ENCODE assay signal across 7 mouse cellular contexts in the genomic region with DNA sequence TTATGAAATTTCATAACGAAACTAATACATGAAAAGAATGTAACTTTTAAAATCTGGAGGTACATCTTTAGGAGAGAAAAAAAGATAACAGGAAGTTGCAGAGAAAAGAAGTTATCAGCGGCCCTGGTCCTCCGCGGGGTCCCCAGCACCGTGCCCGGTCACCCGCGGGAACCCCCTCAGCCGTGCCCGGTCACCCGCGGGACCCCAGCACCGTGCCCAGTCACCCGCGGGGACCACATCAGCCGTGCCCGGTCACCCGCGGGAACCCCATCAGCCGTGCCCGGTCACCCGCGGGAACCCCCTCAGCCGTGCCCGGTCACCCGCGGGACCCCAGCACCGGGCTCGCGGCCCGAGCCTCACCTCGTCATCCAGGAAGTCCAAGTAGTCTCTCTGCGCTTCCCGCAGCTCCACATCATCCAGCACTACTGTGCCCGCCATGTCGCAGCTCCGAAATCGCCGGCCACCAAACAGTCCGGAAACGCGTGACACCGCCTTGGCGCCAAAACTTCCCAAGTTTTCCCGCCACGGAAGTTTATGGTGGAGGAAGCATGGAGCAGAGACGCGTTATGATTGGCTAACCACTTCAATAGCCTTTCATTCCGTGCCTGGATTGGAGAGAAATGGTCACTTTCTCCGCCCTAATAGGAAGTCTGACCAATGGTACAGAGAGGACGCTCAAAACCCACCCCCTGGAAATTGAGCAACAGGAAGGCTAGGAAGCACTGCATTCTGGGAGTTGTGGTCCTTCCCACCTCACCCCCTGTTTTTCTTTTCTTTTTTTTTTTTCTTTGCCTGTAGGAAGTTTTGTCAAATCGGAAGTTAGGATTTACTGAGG. TPM values are rescaled to one million over a fixed set of nuclear protein-coding genes. Genes with fewer than 3 reads are reported as not detected.
A peak's percentile ranks its signal among the peaks of the same experiment; 100 is the strongest.
DNase-seq lines count a peak whose midpoint lies in the region; ATAC-seq and TF ChIP-seq lines count a peak whose summit lies in the region.

A gene (minus strand): TSS at position 542 of the 835 bp plus-strand sequence.

- peak; percentile 92 for DNase-seq in adrenal gland, postnatal 10 days
- peak; percentile 93 for DNase-seq in embryonic facial prominence, embryonic 10.5 days (ENCODE audit: low spot score)
- DNase-seq in gonadal fat pad, adult 2 months (ENCODE audit: low read depth): peak; percentile 95
- DNase-seq in left cerebral cortex, postnatal 4 days: peak; percentile 89

- H3K36me3 ChIP-seq in embryonic facial prominence, embryonic 10.5 days (replicated peaks): peaks cover 33% of the 10 kb centered on the region
- peaks cover 12% of the 10 kb centered on the region for H3K36me3 ChIP-seq in intestine, postnatal 0 days (ENCODE audit: control insufficient read depth, insufficient read depth)
- peaks cover 21% of the 10 kb centered on the region for H3K36me3 ChIP-seq in midbrain, embryonic 12.5 days
- peaks cover 9% of the 10 kb centered on the region for H3K36me3 ChIP-seq in small intestine, adult 2 months (ENCODE audit: control insufficient read depth, insufficient read depth, low read length)

- H3K9me3 ChIP-seq in embryonic facial prominence, embryonic 10.5 days: no peaks in the 10 kb centered on the region
- no peaks in the 10 kb centered on the region for H3K9me3 ChIP-seq in intestine, postnatal 0 days (ENCODE audit: control insufficient read depth)
- no peaks in the 10 kb centered on the region for H3K9me3 ChIP-seq in midbrain, embryonic 12.5 days

- H3K9ac ChIP-seq in intestine, postnatal 0 days (ENCODE audit: low read depth, low read length): peak within 1 kb of the TSS; percentile 58
- H3K9ac ChIP-seq in midbrain, embryonic 12.5 days (replicated peaks): peak within 1 kb of the TSS; percentile 60

- H3K4me2 ChIP-seq in intestine, postnatal 0 days (replicated peaks; ENCODE audit: low read depth): peak within 1 kb of the TSS; percentile 97
- H3K4me2 ChIP-seq in midbrain, embryonic 12.5 days (replicated peaks): peak within 1 kb of the TSS; percentile 77

- H3K4me1 ChIP-seq in embryonic facial prominence, embryonic 10.5 days: peaks cover 12% of the 10 kb centered on the region
- H3K4me1 ChIP-seq in intestine, postnatal 0 days (replicated peaks; ENCODE audit: control insufficient read depth, insufficient read depth, low read length): no peaks in the 10 kb centered on the region
- peaks cover 12% of the 10 kb centered on the region for H3K4me1 ChIP-seq in midbrain, embryonic 12.5 days
- H3K4me1 ChIP-seq in small intestine, adult 2 months (ENCODE audit: control insufficient read depth, insufficient read depth, insufficient read length, low read length): no peaks in the 10 kb centered on the region

- H3K27me3 ChIP-seq in embryonic facial prominence, embryonic 10.5 days (replicated peaks; ENCODE audit: low read depth, poor library complexity, severe bottlenecking): no peaks in the 10 kb centered on the region
- H3K27me3 ChIP-seq in intestine, postnatal 0 days (replicated peaks; ENCODE audit: control insufficient read depth, insufficient read depth, low read length): no peaks in the 10 kb centered on the region
- no peaks in the 10 kb centered on the region for H3K27me3 ChIP-seq in midbrain, embryonic 12.5 days
- no peaks in the 10 kb centered on the region for H3K27me3 ChIP-seq in small intestine, adult 2 months (ENCODE audit: control insufficient read depth, insufficient read depth, low read length)

- WGBS in embryonic facial prominence, embryonic 10.5 days: under 1% methylated on average over 52 of the region's 52 CpGs
- WGBS in intestine, postnatal 0 days: under 1% methylated on average over 52 of the region's 52 CpGs
- under 1% methylated on average over 46 of the region's 52 CpGs for WGBS in midbrain, embryonic 12.5 days
- under 1% methylated on average over 52 of the region's 52 CpGs for WGBS in small intestine, adult 2 months

- TF ChIP-seq POLR2A in small intestine, adult 2 months (IDR thresholded peaks at IDR 0.05; ENCODE audit: low read depth, low read length): no peak

- no peak for TF ChIP-seq CTCF in intestine, postnatal 0 days (IDR thresholded peaks at IDR 0.05; ENCODE audit: low read depth)
- no peak for TF ChIP-seq CTCF in small intestine, adult 2 months (IDR thresholded peaks at IDR 0.05; ENCODE audit: extremely low read depth, insufficient read length, insufficient replicate concordance, low read depth, low read length)

- peak; percentile 100 for ATAC-seq in intestine, postnatal 0 days
- ATAC-seq in midbrain, embryonic 12.5 days (ENCODE audit: low FRiP score, low read depth): peak; percentile 99

- peak within 1 kb of the TSS; percentile 84 for H3K4me3 ChIP-seq in embryonic facial prominence, embryonic 10.5 days
- H3K4me3 ChIP-seq in intestine, postnatal 0 days (ENCODE audit: low read depth, low read length): peak within 1 kb of the TSS; percentile 76
- H3K4me3 ChIP-seq in midbrain, embryonic 12.5 days: peak within 1 kb of the TSS; percentile 76
- peak within 1 kb of the TSS; percentile 78 for H3K4me3 ChIP-seq in small intestine, adult 2 months (ENCODE audit: low read depth, low read length)

- peak within 1 kb of the TSS; percentile 95 for H3K27ac ChIP-seq in embryonic facial prominence, embryonic 10.5 days (replicated peaks)
- H3K27ac ChIP-seq in intestine, postnatal 0 days (ENCODE audit: low read depth, low read length): no peak within 1 kb of the TSS; the same call in 1 of the 2 replicates
- no peak within 1 kb of the TSS for H3K27ac ChIP-seq in midbrain, embryonic 12.5 days (replicated peaks)
- no peak within 1 kb of the TSS for H3K27ac ChIP-seq in small intestine, adult 2 months (ENCODE audit: insufficient read depth, low read depth, low read length)

- intact Hi-C loops in left cerebral cortex, postnatal 4 days (cut with DNase I): loop anchor here (10.0 kb wide), 1 partner anchor 345 kb away; no protein-coding TSS in a partner anchor

RNA-seq across cellular contexts. Expression of the gene that starts here (rescaled TPM):
- 10 to 100 TPM; 40.3 to 54.6 TPM for total RNA-seq in adrenal gland, postnatal 10 days (2021)
- polyA plus RNA-seq in embryonic facial prominence, embryonic 10.5 days (2016; fragmentation: Nextera tagmentation; extraction: Ambion mirVana): 278 and 297 TPM in 2 replicates
- 5.9 and 9.4 TPM in 2 replicates for polyA plus RNA-seq in gonadal fat pad, adult 2 months (2012; rRNA removed)
- 27.6 and 29.1 TPM in 2 replicates for polyA plus RNA-seq in intestine, postnatal 0 days (2015; fragmentation: Nextera tagmentation; extraction: Ambion mirVana)
- 10 to 100 TPM in 1 of 2 experiments, 1 to 10 TPM in 1; 9.7 to 11.3 TPM for total RNA-seq in left cerebral cortex, postnatal 4 days (2021)
- polyA plus RNA-seq in midbrain, embryonic 12.5 days (2016; fragmentation: Nextera tagmentation; extraction: Ambion mirVana): 117 and 118 TPM in 2 replicates
- polyA plus RNA-seq in small intestine, adult 2 months (2012; rRNA removed): 5.2 and 8.9 TPM in 2 replicates
